Mouse (Mus musculus): ENCODE data around the gene Gm3839. TPM values are rescaled to one million over a fixed set of nuclear protein-coding genes. Genes with fewer than 3 reads are reported as not detected.

Gene Gm3839
- total RNA-seq (2023), result under 1 TPM in 1 of 2 experiments, not detected in 1; 0.49 TPM

GRCm38 (mm10) chr14:11356626-11357025 is at the start of gene Gm3839:
TSS of gene Gm3839 (minus strand) at chr14:11356726.

Other genes starting within 250 kb of the Gm3839 start
- 1 to 10 TPM; 1.3 to 1.5 TPM for gene Fhit, start 194.7 kb downstream of the Gm3839 start, total RNA-seq (2023)
- gene Ptprg, start 196.8 kb upstream of the Gm3839 start, total RNA-seq (2023), result under 1 TPM in 1 of 2 experiments, not detected in 1; 0.39 TPM